Mouse (Mus musculus) urinary bladder, postnatal 4 days (tissue): ENCODE results near the gene Suz12.
"Not testable (repeated sequence)": the region's sequence is repeated elsewhere in the genome, so short reads cannot be mapped to it uniquely, and the experiment has no call there.

ENCODE experiments used
- DNase-seq, 2 experiments: peaks; one replicate each; pipeline ENCODE4 v3.0.0; 2021 to 2022; ENCODE audit warnings: low spot score in 2 of 2

The Suz12 gene

DNA sequence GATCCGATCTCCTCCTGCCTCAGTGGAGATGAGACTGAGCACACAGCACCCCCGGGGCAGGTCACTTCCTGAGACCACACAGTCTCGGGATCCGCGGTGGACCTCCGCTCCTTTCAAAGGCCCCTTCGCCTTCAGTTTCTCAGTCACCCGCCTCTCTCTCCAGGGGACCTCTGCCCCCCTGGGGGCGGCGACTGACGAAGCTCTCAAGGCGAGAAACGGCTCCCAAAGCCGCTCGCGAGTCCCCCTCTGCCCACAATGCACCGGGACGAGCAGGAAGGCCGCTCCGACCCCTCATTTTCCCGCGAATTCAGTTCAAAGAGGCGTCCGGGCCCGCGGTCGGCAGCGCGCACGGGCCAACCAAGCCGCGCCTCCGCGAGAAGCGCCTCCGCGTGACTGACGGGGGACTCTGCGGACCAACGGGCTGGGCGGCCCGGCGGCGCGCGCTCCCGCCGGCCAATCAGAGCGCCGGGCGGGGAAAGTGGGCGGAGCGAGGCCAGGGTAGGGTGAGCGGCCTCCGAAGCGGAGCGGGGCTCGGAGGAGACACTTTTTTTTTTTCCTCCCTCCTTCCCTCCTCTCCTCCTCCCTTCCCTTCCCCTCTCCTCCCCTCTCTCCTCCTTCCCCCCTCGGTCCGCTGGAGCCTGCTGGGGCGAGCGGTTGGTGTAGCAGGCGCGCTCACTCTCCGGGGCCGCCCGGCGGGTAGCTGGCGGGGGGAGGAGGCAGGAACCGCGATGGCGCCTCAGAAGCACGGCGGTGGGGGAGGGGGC, at the start of gene Suz12:
Suz12 (plus strand) TSS at position 515 of the 764 bp plus-strand sequence.
- peak; percentile 96 for DNase-seq

DNA sequence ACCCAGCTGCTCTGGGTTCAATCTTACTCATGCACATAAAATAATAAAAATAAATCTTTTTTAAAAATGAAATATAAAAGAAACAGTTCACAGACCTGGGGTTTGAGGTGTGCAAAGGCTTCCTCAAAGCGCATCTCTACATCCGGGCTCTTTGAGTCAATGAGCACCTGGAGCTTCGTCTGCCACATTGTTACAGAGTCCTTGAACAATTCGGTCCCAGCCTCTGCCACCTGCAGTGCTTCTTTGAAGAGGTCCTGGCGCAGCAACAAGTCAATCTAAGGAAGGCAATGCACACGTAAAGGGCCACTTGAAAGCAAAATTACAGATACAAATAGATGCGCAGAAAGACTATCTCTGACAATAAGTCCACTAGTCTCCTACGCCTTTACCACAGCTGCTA, 49.8 kb upstream of the Suz12 start:
- DNase-seq, result no peak

DNA sequence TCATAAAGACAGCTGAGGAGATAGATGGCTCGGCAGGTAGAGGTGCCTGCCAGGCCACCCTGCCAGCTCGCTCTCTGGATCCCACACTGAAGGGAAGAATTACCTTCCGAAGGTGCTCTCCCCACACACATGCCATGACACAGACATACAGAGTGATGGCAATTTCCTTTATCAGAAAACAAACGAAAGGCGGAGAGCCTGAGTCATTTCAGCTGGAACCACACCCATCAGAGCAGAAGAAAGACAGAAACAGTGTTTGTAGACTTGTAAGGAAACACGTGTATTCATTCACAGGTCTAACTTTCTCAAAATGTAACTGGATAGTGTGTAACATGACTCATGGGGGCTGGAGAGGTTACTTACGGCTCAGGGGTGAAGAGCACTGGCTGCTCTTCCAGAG, 49.3 kb upstream of the Suz12 start:
- DNase-seq, result no peak

DNA sequence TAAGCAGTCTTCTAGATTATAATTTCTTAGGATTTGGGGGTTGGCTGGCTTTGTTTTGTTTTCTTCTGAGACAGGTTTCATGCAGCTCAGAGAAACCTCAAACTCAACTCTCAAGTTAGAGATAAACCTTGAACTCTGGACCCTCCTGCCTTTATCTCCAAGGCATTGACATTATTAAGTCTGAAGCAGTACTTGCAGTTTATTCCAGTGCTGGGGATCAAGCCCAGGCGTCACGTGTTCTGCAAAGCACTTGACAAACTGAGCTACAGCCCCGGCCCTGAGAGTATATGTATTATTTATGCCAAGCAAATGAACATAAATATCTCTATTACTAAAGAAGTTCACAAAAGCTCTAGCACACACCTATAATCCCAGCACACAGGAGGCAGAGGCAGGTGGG, 45.6 kb upstream of the Suz12 start:
- no peak for DNase-seq

DNA sequence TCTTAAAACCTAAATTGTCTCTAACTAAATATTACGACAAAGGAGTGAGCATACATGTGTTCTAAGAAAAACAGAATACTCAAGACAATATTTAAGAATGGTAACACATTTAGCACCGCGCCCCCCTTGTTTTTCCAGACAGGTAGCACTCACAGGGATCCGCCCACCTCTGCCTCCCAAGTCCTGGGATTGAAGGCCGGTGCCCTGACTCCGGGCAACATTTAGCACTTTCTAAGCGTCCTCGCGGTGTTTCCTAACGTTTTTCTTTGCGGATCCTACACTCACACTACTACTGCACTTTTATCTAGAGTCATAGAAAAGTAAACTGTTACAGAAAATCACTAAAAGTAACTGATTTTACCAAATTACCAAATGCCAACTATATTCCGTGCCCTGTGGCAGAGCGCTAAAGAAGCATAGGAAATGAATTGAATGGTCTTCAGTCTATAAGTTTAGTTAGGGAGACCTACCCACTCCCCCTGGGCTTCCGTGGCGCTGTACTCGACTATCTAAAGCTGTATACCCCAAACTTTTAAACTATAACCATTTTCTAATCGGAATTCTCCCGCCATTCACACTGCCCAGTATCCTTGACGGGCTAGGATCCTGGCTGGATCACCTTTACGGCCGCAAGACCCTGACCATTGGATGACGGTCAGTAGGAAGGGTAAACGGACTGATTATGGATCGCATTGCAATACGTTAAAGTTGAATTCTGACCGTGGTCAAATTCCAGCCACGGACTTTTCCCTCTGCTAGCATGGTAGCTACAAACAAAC, 31.4 kb upstream of the Suz12 start:
- DNase-seq, result no peak

DNA sequence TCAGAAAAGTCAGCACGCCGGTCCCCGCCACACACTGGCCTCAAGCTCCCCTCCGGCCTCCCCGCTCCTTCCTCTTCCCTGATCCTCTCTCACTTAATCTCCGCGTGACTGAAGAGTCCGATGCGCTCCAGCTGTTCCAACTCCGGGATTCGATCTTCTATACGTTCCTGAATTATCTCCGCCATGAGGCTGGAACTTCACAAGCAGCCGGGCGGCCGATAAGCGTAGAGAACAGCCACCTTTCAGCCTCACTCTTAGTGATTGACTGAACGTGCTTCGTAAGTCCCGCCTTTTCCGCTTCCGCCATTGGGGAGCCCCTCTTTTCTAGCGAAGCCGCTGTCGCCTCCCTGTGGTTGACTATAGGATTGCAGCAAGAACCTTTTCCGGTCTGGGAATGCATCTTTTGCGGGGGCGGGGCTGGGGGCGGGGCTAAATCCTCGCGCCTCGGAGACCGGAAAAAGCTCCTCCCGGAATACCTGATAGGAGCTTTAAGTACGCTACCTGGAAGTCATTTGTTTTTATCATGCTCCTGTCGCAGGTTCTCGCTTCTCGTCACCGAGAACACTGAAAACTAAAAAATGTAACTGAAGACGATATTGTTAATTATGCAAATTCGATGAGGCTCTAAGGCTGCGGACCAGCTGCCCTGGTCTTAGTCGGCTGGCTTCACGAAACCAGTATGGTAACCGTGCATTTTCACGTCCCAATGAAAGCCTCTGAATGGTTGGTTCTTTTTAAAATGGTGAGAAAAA, 30.6 kb upstream of the Suz12 start, which contains the start of gene Utp6:
Utp6 (minus strand) TSS at position 266 of the 752 bp plus-strand sequence.
- peak; percentile 94 to 99 for DNase-seq

DNA sequence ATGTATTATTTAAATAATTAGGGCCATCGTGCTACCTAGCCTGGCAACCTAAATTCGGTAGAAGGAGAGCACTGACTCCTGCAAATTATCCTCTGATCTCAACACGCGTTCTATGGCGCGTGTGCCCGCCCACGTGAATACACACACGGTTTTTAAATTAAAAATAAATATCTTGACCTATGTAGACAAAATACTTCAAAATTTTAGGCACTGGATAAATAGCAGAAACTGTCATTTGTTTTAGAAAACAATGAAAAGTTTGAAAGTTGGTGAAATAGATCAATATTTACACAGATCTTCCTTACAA, 30.1 kb upstream of the Suz12 start:
- DNase-seq, result no peak

DNA sequence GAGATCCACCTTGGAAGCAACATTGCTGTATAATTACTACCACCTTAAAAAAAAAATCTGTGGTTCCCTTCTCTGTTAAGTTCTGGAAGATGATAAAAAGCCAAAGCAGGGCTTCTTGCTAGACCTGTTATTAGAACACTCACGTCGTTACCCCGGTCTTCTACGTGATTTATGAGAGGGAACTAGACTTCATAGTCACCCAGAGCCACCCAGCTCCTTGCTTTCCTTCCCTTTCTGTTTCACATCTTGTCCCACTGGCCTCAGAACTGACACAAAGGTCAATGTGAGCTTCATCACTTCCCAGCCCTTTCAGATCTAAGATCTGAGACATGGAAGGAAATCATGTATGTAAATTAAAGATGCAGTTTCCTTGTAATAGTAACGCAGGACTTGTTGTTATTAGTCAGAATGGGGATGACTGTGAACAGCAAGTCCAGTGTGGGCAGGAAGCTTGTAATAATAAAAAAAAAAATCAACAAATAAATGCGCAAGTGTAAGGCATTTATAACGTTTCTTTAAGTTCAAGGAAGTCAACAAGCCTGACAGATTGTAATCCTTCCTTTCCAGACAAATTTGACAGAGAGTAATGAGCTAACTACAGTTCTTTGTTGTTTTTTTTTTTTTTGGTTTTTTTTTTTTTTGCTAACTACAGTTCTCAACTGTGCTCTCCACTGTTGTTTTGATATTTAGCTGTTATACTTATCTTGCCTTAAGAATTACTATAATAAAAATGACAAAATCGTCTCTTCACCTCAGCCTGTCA, 29.5 kb upstream of the Suz12 start:
- DNase-seq, result no peak

DNA sequence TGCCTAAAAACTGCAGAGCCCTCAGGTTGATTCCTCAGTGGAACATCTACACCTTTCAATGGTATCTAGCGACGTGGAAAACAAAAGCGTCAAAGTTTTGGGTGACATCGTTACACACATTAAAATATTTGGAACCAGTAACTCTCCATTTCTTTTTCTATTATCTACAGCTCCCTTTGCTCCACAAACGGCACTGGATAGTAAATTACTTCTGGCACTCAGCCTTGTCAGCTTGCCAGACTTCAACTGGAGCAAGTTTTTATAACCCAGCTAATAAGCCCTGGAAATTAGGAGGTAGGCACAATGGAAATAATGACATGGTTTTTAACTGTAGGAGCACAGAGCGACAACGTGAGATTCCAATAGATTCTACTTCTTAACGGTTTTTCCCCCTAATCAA, 27.0 kb upstream of the Suz12 start:
- DNase-seq, result no peak

DNA sequence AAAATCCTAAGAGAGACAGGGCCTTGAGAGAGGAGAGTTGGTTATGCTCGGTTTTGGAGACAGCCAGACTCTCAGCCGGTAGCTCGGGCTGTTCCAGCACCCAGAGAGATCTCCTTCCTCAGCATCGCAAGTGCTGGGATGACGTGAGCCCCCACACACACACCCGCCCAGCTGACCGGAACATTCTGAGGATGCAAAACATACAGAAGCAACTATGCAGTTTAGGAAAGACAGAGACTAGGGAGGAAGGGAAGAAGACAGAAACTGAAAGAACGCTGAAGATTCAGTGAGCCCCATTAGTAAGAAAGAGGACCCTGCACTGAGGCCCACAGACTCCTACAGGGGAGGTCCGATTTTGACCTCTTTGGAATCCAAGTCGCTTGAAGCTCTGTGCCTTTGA, 25.2 kb upstream of the Suz12 start:
- DNase-seq, result no peak

DNA sequence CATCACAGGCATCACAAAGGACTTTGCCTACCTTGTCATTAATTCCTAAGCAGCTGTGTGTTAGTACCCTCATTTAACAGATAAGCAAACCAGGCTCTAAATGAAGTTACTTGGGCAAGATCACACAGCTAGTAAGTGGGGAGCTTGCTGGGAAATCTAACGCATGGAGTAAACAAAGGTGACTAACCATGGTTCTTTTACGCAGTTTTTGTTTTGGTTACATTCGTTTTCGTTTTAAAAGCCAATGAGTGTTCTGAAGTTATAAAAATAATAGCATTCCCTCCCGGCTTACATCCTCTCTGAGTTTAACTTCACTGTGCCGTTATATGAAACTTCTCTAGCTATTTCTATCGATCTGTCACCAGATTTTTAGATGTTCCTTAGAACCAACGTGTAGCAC, 19.8 kb upstream of the Suz12 start:
- DNase-seq, result no peak

DNA sequence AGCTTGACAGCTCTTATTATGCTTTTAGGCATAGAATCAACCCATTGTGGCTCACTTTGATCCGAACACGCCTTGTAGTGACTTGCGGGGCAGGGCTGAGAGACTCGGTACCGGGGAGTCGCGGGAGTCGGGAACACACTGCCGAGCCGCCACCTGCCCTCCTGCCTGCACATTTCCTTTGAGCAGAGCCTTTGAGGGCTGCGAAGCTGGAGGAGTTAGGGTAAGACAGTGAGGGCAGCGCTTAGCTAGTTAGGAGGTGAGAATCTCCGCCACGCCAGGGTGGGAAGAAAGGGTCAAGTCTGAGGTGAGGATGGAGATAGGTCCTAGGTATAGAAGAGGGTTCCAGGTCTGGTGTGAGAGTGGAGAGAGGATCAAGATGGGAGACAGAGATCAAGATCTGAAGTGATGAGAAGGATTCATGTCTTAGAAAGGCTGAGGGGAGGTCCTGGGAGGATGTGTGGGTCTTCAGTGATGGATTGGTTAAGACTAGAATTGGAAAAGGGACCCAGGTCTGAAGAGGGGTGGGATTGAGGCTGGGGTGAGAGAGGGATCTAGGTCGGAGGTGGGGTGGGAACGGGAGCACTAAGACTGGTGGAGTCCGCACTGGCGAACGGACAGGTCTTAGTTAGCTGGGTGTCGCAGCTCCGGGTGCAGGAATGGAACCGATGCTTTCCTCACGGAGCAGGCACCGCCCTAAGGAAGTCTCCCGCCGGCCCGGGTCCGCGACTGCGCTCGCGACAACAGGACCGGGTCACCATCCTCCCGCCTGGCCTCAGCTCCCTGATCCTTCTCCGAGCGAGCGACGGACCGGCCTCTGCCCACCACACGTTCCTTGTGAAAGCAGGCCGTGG, 19.1 kb upstream of the Suz12 start:
- DNase-seq, result no peak

DNA sequence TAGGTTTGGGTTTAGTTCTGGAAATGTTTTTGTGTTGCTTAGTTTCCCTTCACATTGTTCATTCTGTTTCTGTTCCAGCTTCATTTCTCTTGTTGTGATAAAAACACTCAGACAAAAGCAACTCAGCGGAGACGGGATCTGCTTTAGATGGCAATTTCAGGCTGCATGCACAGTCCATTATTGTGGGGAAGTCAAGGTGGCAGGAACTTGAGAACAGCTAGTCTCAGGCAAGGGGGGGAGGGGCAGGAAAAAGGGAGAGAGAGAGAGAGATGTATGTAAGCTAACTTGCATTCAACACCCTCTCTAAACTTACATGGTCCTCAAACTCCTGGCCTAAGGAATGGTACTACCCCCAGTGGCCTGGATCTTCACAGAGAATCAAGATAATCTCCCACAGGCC, 17.5 kb upstream of the Suz12 start:
- DNase-seq, result no peak

DNA sequence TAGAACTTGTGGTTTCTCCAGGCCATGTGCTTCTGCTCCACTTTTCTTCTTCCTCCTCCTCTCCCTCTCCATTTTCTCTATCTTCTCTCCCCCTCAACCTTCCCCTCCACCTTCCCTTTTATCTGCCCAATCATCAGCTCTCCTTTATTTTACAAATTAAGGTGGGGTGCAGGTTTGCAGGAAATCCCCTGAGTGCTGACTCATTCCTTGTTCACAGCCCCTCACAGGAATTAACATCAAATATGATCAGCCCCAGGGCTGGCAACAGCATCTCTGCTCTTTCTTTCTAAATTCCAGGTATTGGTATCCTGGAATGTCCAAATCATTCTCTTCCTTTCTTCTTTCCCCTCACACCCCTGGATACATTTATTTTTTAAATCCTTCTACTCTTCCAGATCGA, 16.7 kb upstream of the Suz12 start:
- DNase-seq, result no peak

DNA sequence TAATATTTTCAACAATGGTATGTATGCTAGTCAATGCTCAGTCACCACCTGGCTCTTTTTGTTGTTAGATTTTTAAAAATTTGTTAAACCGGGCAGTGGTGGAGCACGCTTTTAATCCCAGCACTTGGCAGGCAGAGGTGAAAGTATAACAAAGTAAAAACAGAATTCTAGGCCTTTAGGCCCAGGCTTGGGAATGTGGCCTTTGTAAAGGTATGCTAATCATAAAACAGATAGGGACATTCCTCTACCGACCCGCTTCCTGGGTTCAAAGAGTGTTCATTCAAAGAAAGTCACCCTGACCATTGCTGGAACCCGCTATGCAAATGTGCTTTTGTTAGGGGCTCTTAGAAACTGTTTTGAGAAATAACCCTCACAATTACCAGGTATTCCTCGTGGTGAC, 16.3 kb upstream of the Suz12 start:
- DNase-seq, result not testable (repeated sequence)

DNA sequence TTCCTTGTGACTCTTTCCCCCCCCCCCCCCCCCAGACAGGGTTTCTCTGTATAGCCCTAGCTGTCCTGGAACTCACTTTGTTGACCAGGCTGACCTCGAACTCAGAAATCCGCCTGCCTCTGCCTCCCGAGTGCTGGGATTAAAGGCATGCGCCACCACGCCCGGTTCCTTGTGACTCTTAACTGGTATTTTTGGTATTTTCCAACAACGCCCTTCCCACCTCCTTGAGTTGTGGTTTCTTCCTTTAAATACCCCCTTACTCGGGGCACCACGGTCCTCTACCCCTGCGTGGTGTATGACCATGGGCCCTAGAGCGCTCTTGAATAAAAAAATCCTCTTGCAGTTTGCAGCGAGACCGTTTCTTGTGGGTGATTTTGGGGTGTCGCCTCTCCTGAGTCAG, 15.8 kb upstream of the Suz12 start:
- DNase-seq, result not testable (repeated sequence)

DNA sequence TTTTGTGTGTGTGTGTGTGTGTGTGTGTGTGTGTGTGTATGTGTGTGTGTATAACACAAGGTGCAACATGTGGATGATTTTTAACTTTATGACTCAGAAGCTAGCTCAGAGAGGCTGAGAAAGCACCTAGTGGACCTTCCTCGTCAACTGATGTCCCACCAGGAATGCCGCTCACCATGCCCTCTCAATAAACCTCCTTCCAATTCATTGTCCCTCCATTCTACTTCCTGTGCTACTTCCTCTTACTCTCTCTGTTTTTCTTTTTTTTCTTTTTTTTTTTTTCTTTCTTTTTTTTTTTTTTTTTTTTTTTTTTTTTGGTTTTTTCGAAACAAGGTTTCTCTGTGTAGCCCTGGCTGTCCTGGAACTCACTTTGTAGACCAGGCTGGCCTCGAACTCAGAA, 15.2 kb upstream of the Suz12 start:
- DNase-seq, result not testable (repeated sequence)

DNA sequence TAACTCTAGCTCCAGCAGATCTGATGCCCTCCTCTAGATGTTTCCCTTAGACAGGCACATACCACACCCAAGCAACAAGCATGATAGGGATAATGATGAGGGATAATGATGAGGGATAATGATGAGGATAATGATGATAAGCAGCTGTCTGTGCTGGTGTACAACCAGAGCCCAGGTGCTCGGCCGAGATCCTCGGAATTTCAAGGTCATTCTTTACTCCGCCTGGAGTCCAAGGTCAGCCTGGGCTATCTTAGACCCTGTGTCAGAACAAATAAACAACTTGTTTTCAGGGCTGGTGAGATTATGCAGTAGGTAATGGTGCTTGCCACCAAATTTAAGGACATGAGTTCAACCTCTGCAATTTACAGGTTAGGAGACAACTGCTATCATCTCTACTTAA, 6.0 kb upstream of the Suz12 start:
- DNase-seq, result no peak

DNA sequence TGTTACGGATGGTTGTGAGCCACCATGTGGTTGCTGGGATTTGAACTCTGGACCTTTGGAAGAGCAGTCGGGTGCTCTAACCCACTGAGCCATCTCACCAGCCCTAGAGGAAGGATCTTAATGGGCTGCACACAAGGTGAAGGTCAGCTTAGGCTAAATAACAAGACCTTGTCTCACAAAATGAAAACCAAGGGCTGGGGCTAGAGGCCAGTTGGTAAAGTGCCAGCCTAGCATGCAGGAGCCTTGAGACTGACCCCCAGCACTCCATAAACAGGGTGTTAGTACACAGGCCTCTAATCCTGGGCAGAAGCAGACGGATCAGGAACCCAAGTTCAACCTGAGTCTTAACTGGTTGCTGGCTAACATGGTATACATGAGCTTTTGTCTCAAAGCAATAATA, 5.0 kb upstream of the Suz12 start:
- no peak for DNase-seq

DNA sequence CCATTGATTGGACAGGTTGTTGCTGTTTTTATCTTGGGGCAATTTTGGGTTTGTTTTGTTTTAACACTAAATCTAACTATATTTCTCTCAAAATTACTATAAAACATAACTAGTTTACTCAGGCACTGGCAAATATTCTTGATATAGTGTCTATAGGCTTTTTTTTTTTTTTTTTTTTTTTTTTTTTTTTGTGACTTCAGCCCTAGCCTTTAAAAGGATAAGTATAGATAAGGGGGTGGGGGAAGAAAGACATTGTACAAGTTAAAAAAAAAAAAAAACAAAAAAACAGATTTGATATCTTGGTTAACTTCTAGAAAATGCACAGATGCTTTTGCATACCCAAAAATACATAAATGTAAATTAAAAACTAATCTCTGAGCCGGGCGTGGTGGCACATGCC, 2.8 kb upstream of the Suz12 start:
- no peak for DNase-seq

DNA sequence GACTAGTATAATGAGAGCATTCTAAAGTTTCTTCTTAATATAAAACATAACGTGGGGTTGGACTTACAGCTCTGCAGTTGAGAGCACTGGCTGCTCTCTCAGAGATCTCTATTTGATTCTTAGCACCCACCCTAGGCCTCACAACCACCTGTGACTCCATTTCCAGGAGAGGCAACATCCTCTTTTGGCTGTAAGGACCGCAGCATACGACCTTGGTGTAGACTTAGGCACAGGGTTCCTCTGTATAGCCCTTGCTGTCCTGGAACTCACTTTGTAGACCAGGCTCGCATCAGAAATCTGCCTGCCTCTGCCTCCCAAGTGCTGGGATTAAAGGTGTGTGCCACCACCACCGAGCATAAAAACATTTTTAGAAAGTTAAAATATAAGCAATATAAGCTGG, 1.3 kb upstream of the Suz12 start:
- no peak for DNase-seq
